In the genomic region with DNA sequence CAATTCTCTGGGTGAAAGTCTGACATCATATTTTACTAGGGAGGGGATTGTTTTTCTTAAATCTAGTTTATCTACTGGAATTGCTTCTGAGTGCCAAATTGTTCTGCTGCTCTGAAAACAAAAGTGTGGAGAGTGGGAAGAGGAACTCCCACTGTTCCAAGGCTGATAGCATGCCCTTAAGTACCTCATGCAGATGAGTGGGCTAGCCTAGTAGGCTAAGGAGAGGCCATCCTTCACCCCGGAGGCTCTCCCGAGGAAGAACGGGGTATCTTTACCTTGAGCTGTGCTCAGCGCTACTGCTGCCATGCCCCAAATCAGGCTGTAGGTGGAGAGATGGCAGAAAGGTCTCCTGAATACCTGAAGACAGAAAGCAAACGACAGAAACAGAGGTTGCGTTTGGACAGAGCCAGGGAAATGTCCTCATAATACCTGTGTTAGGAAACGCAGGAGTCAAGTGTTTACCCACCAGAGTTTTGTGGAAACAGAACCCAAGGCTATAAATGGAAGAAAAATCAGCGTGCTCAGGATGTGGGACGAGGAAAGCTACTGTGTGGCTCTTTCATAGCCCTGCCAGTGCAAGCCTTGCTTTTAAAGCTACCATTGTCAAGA, we compare ENCODE assay signal across 16 mouse cellular contexts. TPM values are rescaled to one million over a fixed set of nuclear protein-coding genes. Genes with fewer than 3 reads are reported as not detected.
DNase-seq lines count a peak whose midpoint lies in the region; ATAC-seq and TF ChIP-seq lines count a peak whose summit lies in the region.
"Had no signal": no experiment of that assay in that cellular context is flagged by ENCODE, and none has a peak within 500 bp of the region (broad histone marks: within the 10 kb centered on the region; RNA-seq: fewer than 3 reads in every experiment).

No protein-coding gene starts in this region.

- ATAC-seq in intestine, embryonic 16.5 days: no peak
- no peak for ATAC-seq in intestine, embryonic 15.5 days
- ATAC-seq: forebrain, postnatal 0 days had no signal

- 0 out of 2 replicates have a peak overlapping the region, but pooled peaks have one; percentile 36 for H3K27ac ChIP-seq in cerebellum, adult 2 months (ENCODE audit: insufficient read depth, low read length)
- 0 out of 2 replicates have a peak overlapping the region, but pooled peaks have one; percentile 4 for H3K27ac ChIP-seq in intestine, embryonic 16.5 days (ENCODE audit: low read length)
- H3K27ac ChIP-seq in intestine, embryonic 15.5 days: no peak overlapping the region
- peak overlapping the region; percentile 43; the same call in 1 of the 2 replicates for H3K27ac ChIP-seq in testis, adult 2 months (ENCODE audit: control insufficient read depth, insufficient read depth, low read depth, low read length)
- H3K27ac ChIP-seq: neural tube, embryonic 15.5 days had no signal

- no peak overlapping the region for H3K4me2 ChIP-seq in intestine, embryonic 16.5 days (ENCODE audit: low read depth, low read length)
- H3K4me2 ChIP-seq in intestine, embryonic 15.5 days (replicated peaks): no peak overlapping the region
- H3K4me2 ChIP-seq: neural tube, embryonic 15.5 days had no signal

- no peak for TF ChIP-seq POLR2A in cerebellum, adult 2 months (IDR thresholded peaks at IDR 0.05; ENCODE audit: borderline replicate concordance, insufficient read depth, low read length)
- TF ChIP-seq POLR2A in testis, adult 2 months (IDR thresholded peaks at IDR 0.05; ENCODE audit: control insufficient read depth, low read depth, low read length): no peak

- no peaks in the 10 kb centered on the region; the same call in 1 of the 2 replicates for H3K27me3 ChIP-seq in cerebellum, adult 2 months (ENCODE audit: control insufficient read depth, insufficient read depth, low read length)
- no peaks in the 10 kb centered on the region for H3K27me3 ChIP-seq in intestine, embryonic 16.5 days (replicated peaks; ENCODE audit: control insufficient read depth, insufficient read depth, low read length)
- H3K27me3 ChIP-seq in intestine, embryonic 15.5 days (replicated peaks): no peaks in the 10 kb centered on the region
- no peaks in the 10 kb centered on the region for H3K27me3 ChIP-seq in testis, adult 2 months (ENCODE audit: control insufficient read depth, insufficient read depth, low read length)
- H3K27me3 ChIP-seq: megakaryocyte, embryonic 14.5 days; neural tube, embryonic 15.5 days had no signal

- 76% methylated on average over 9 of the region's 9 CpGs for WGBS in cerebellum, adult 2 months
- 55% methylated on average over 9 of the region's 9 CpGs for whole genome bisulfite sequencing in intestine, embryonic 16.5 days
- 49% methylated on average over 9 of the region's 9 CpGs for WGBS in intestine, embryonic 15.5 days

- no peak overlapping the region for H3K9ac ChIP-seq in intestine, embryonic 16.5 days (ENCODE audit: low read depth, low read length)
- no peak overlapping the region for H3K9ac ChIP-seq in intestine, embryonic 15.5 days
- H3K9ac ChIP-seq: forebrain, postnatal 0 days; neural tube, embryonic 15.5 days had no signal

- H3K4me3 ChIP-seq in cerebellum, adult 2 months (replicated peaks; ENCODE audit: insufficient read depth, low read depth, low read length): no peak overlapping the region
- no peak overlapping the region for H3K4me3 ChIP-seq in intestine, embryonic 16.5 days (ENCODE audit: low read length)
- H3K4me3 ChIP-seq in intestine, embryonic 15.5 days (replicated peaks): no peak overlapping the region
- H3K4me3 ChIP-seq in testis, adult 2 months (ENCODE audit: control insufficient read depth, low read depth, low read length): no peak overlapping the region
- H3K4me3 ChIP-seq: erythroblast, embryonic 14.5 days; megakaryocyte, embryonic 14.5 days; neural tube, embryonic 15.5 days had no signal

- no peaks in the 10 kb centered on the region for H3K9me3 ChIP-seq in intestine, embryonic 16.5 days (ENCODE audit: control insufficient read depth, low read length)
- no peaks in the 10 kb centered on the region for H3K9me3 ChIP-seq in intestine, embryonic 15.5 days
- H3K9me3 ChIP-seq: megakaryocyte, embryonic 14.5 days; neural tube, embryonic 15.5 days had no signal

- no peak for TF ChIP-seq CTCF in cerebellum, adult 2 months (IDR thresholded peaks at IDR 0.05; ENCODE audit: borderline replicate concordance, insufficient read depth, low read depth, low read length)
- no peak for TF ChIP-seq CTCF in testis, adult 2 months (IDR thresholded peaks at IDR 0.05; ENCODE audit: control insufficient read depth, insufficient read depth, insufficient replicate concordance, low read depth, low read length)

- peaks cover 3% of the 10 kb centered on the region for H3K4me1 ChIP-seq in cerebellum, adult 2 months (ENCODE audit: control insufficient read depth, insufficient read depth, low read length)
- no peaks in the 10 kb centered on the region for H3K4me1 ChIP-seq in intestine, embryonic 16.5 days (ENCODE audit: control insufficient read depth, insufficient read depth, low read length)
- no peaks in the 10 kb centered on the region for H3K4me1 ChIP-seq in intestine, embryonic 15.5 days (replicated peaks)
- no peaks in the 10 kb centered on the region; the same call in 1 of the 2 replicates for H3K4me1 ChIP-seq in testis, adult 2 months (ENCODE audit: control insufficient read depth, insufficient read depth, low read length)
- H3K4me1 ChIP-seq: megakaryocyte, embryonic 14.5 days had no signal

- no peaks in the 10 kb centered on the region for H3K36me3 ChIP-seq in intestine, embryonic 16.5 days (ENCODE audit: control insufficient read depth, insufficient read depth, low read length)
- no peaks in the 10 kb centered on the region for H3K36me3 ChIP-seq in intestine, embryonic 15.5 days
- H3K36me3 ChIP-seq in testis, adult 2 months (ENCODE audit: control insufficient read depth, insufficient read depth, low read length): no peaks in the 10 kb centered on the region

- no peak for DNase-seq in cerebellum, adult 2 months
- DNase-seq in cerebellum, adult 11 months: no peak
- DNase-seq in testis, postnatal 14 days (ENCODE audit: low spot score): no peak
- no peak for DNase-seq in frontal cortex, postnatal 14 days (ENCODE audit: low spot score in 2 of 2)
- DNase-seq in embryo, embryonic 9.5 days (ENCODE audit: extremely low spot score): no peak
- DNase-seq: adrenal gland, adult 2 months; forebrain, postnatal 0 days; kidney, postnatal 10 days; liver; right cerebral cortex, postnatal 4 days had no signal

RNA-seq across cellular contexts. Expression of gene Cd200, which starts 8.8 kb away (rescaled TPM):
- 68.1 and 69.7 TPM in 2 replicates for polyA plus RNA-seq in cerebellum, adult 2 months (2012; rRNA removed)
- 34.4 and 35.4 TPM in 2 replicates for polyA plus RNA-seq in intestine, embryonic 16.5 days (2015; fragmentation: Nextera tagmentation; extraction: Ambion mirVana)
- polyA plus RNA-seq in intestine, embryonic 15.5 days (2015; fragmentation: Nextera tagmentation; extraction: Ambion mirVana): 36.5 and 37.4 TPM in 2 replicates
- polyA plus RNA-seq in testis, adult 2 months (2012; rRNA removed): 15.9 and 16.2 TPM in 2 replicates
